Mouse (Mus musculus): Measurements from ENCODE around the gene Gm28053. TPM values are rescaled to one million over a fixed set of nuclear protein-coding genes. Genes with fewer than 3 reads are reported as not detected.

Gm28053 gene
- total and polyA plus RNA-seq, 3 experiments = not detected

DNA sequence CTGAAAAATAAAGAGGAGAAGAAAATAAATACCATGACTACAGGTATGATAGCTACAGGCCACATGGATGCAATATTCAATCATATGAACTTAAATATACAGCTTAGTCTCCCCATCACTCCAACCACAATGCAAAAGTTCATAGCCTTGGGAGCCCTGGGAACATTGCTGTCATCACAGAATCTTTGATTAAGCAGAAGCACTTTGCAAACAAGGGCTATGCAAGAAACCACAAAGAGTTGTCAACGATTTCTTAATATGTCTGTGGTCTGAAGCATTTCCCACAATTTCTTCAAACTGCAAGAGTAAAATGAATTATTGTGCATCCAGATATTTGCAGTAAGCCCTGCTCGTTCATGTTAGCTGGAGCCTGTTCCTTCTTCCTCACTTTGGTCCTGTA lies 18.6 kb downstream of the Gm28053 start:
- Histone ChIP-seq H3K9me3 (replicated peaks) (no peaks in the 10 kb centered on the region), H3K27me3 (ENCODE audit: insufficient read depth, low read length) (peaks cover 3% of the 10 kb centered on the region; the same call in 1 of the 2 replicates), H3K36me3 (replicated peaks) (no peaks in the 10 kb centered on the region), H3K4me3 (ENCODE audit: low read depth, low read length) (no peak overlapping the region), H3K4me1 (ENCODE audit: insufficient read depth, low read depth, low read length) (no peaks in the 10 kb centered on the region)
- DNase-seq (ENCODE audit: low spot score) (no peak), ATAC-seq (ENCODE audit: extremely low read depth, insufficient number of reproducible peaks, low FRiP score, poor library complexity, severe bottlenecking) (no peak)
- TF ChIP-seq GATA1 (IDR thresholded peaks at IDR 0.05; ENCODE audit: borderline replicate concordance, low read length) = no peak
- no peak for TF ChIP-seq TAL1 (conservative IDR thresholded peaks at IDR 0.05; ENCODE audit: low read depth, low read length)
- TF ChIP-seq CTCF (IDR thresholded peaks at IDR 0.05; ENCODE audit: low read depth, low read length) = no peak
- TF ChIP-seq GATA2 (IDR thresholded peaks at IDR 0.05; ENCODE audit: borderline replicate concordance, low read depth, low read length) = no peak
- no peak for TF ChIP-seq POLR2AphosphoS5 (IDR thresholded peaks at IDR 0.05; ENCODE audit: insufficient replicate concordance, low read depth, low read length)

DNA sequence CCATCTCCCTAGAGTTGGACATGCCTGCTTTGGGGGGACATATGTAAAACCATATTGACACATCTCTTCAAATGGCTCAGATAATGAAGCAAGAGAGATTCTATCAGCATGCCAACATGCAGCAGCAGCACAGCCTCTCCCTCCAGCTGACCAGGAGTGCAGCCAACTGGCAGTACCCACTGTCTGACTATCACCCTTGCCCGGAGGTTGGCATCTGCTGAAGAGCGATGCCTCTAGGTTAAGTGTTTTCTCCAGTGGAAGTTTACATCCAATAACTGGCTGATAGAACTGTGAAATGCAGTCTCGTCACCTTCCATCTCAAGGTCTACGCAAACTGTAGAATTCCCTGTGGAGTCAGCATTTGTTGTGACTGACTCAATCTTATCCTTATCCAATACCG lies 19.3 kb downstream of the Gm28053 start:
- Histone ChIP-seq H3K4me3 (ENCODE audit: low read depth, low read length) (no peak overlapping the region), H3K27me3 (ENCODE audit: insufficient read depth, low read length) (peaks cover 7% of the 10 kb centered on the region; the same call in 1 of the 2 replicates), H3K4me1 (ENCODE audit: insufficient read depth, low read depth, low read length) (no peaks in the 10 kb centered on the region), H3K36me3 (replicated peaks) (no peaks in the 10 kb centered on the region), H3K9me3 (replicated peaks) (no peaks in the 10 kb centered on the region)
- DNase-seq (ENCODE audit: low spot score) = no peak
- ATAC-seq (ENCODE audit: extremely low read depth, insufficient number of reproducible peaks, low FRiP score, poor library complexity, severe bottlenecking) = no peak
- TF ChIP-seq GATA1 (IDR thresholded peaks at IDR 0.05; ENCODE audit: borderline replicate concordance, low read length) = no peak
- TF ChIP-seq TAL1 (conservative IDR thresholded peaks at IDR 0.05; ENCODE audit: low read depth, low read length) = no peak
- no peak for TF ChIP-seq POLR2AphosphoS5 (IDR thresholded peaks at IDR 0.05; ENCODE audit: insufficient replicate concordance, low read depth, low read length)
- TF ChIP-seq CTCF (IDR thresholded peaks at IDR 0.05; ENCODE audit: low read depth, low read length) = no peak
- no peak for TF ChIP-seq GATA2 (IDR thresholded peaks at IDR 0.05; ENCODE audit: borderline replicate concordance, low read depth, low read length)

DNA sequence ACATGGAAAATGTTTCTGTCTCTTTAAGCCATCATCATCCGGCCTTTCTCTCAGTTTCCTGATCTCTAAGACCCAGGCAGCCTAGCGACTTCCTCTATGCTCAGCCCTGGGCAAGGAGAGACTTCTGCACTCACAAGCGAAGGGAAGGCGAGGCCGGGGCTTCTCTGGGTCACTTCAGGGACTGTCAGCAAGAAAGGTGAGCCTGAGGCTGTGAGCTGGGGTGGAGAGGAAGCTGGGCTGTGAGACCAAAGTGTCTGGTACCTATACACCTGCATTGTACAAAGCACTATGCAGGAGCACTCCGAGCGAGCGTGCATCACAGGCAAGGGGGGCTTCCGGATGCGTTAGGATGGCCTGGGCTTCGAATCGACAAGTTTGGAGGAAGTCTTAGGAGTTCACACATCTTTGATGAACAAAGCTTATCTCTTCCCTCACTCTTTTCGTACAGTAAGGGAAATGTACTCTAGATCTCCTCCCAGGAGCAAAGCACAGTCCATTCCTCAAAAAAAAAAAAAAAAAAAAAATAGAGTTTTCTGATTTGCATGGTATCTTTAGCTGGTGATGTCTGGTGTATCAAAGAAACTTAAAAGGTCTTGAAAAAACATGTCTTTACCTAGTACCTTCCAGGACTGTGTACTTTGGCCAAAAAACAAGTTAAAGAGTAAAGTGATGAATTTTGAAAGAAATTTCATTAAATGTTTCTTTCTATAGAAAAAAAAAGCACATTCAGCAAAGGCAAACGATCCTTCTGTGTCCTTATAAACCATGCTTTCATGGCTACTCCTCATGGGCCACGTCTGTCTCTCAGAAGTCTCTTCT lies 20.8 kb downstream of the Gm28053 start, which contains the start of gene Gimap1:
Gimap1 (plus strand) TSS at position 94 of the 819 bp plus-strand sequence.
- no peak for ATAC-seq (ENCODE audit: extremely low read depth, insufficient number of reproducible peaks, low FRiP score, poor library complexity, severe bottlenecking)
- peaks cover 11% of the 10 kb centered on the region; the same call in 1 of the 2 replicates for H3K27me3 ChIP-seq (ENCODE audit: insufficient read depth, low read length)
- DNase-seq (ENCODE audit: low spot score) = no peak
- H3K9me3 ChIP-seq (replicated peaks) = no peaks in the 10 kb centered on the region
- H3K4me1 ChIP-seq (ENCODE audit: insufficient read depth, low read depth, low read length) = no peaks in the 10 kb centered on the region
- H3K4me3 ChIP-seq (ENCODE audit: low read depth, low read length) = no peak within 1 kb of the TSS
- no peaks in the 10 kb centered on the region for H3K36me3 ChIP-seq (replicated peaks)
- TF ChIP-seq TAL1 (conservative IDR thresholded peaks at IDR 0.05; ENCODE audit: low read depth, low read length) (no peak), POLR2AphosphoS5 (IDR thresholded peaks at IDR 0.05; ENCODE audit: insufficient replicate concordance, low read depth, low read length) (no peak), GATA1 (IDR thresholded peaks at IDR 0.05; ENCODE audit: borderline replicate concordance, low read length) (no peak), CTCF (IDR thresholded peaks at IDR 0.05; ENCODE audit: low read depth, low read length) (no peak), GATA2 (IDR thresholded peaks at IDR 0.05; ENCODE audit: borderline replicate concordance, low read depth, low read length) (no peak)

DNA sequence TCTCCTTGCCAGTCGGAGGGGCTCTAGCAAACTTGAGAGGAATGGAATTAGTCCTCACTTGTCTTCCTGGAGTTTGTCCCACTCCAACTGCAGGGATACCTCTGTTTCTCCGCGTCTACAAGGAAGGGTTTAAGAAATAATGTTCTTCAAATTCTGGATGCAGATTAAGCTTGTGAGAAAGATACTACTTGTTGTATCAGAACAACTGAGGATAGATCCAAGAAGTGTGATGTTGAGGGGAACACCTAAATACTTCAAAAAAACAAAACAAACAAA lies 21.3 kb downstream of the Gm28053 start:
- H3K4me3 ChIP-seq (ENCODE audit: low read depth, low read length) = no peak overlapping the region
- ATAC-seq (ENCODE audit: extremely low read depth, insufficient number of reproducible peaks, low FRiP score, poor library complexity, severe bottlenecking) = no peak

DNA sequence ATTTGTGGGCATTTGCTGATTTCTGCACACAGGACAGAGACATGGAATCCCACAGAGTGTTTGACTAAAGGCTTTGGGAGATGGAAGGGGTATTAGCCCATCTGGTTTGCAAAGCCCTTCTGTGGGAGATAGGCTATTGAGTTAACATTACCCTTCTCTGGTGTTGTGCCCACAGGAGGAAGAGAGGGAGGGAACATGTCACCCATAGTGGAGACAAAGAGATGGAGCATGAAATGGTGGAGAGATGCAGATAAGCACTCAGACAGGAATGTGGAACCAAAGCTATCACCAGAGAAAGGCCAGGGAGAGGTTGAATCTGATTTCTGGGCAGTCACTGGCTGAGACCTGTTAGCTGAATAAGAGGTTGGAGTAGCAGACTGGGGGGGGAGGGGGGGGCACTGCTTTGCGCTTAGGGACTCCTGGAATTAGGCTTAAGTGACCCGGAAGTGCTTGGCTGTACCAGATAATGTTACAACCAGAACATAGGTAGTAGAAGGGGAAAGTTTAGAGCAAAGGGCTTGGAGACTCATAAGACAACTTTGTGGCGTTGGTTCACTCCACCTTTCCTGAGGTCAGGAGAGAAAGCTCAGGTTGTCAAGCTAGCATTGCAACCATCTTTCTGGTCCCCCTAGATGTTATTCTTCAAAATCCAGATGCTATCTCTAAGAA lies 22.2 kb downstream of the Gm28053 start:
- DNase-seq (ENCODE audit: low spot score) (no peak), ATAC-seq (ENCODE audit: extremely low read depth, insufficient number of reproducible peaks, low FRiP score, poor library complexity, severe bottlenecking) (no peak)
- H3K4me3 ChIP-seq (ENCODE audit: low read depth, low read length) = no peak overlapping the region
- no peaks in the 10 kb centered on the region for H3K9me3 ChIP-seq (replicated peaks)
- peaks cover 11% of the 10 kb centered on the region; the same call in 1 of the 2 replicates for H3K27me3 ChIP-seq (ENCODE audit: insufficient read depth, low read length)
- H3K4me1 ChIP-seq (ENCODE audit: insufficient read depth, low read depth, low read length) = no peaks in the 10 kb centered on the region
- no peaks in the 10 kb centered on the region for H3K36me3 ChIP-seq (replicated peaks)
- no peak for TF ChIP-seq TAL1 (conservative IDR thresholded peaks at IDR 0.05; ENCODE audit: low read depth, low read length)
- no peak for TF ChIP-seq GATA1 (IDR thresholded peaks at IDR 0.05; ENCODE audit: borderline replicate concordance, low read length)
- TF ChIP-seq GATA2 (IDR thresholded peaks at IDR 0.05; ENCODE audit: borderline replicate concordance, low read depth, low read length) = no peak
- TF ChIP-seq CTCF (IDR thresholded peaks at IDR 0.05; ENCODE audit: low read depth, low read length) = no peak
- TF ChIP-seq POLR2AphosphoS5 (IDR thresholded peaks at IDR 0.05; ENCODE audit: insufficient replicate concordance, low read depth, low read length) = no peak

More for the DNA sequence above, 21.3 kb downstream of the Gm28053 start:
- TF ChIP-seq POLR2AphosphoS5 (IDR thresholded peaks at IDR 0.05; ENCODE audit: insufficient replicate concordance, low read depth, low read length) = no peak
- TF ChIP-seq CTCF (IDR thresholded peaks at IDR 0.05; ENCODE audit: low read depth, low read length) = no peak
- no peak for TF ChIP-seq GATA1 (IDR thresholded peaks at IDR 0.05; ENCODE audit: borderline replicate concordance, low read length)
- no peak for TF ChIP-seq TAL1 (conservative IDR thresholded peaks at IDR 0.05; ENCODE audit: low read depth, low read length)
- no peak for TF ChIP-seq GATA2 (IDR thresholded peaks at IDR 0.05; ENCODE audit: borderline replicate concordance, low read depth, low read length)
- no peak for DNase-seq (ENCODE audit: low spot score)
- Histone ChIP-seq H3K9me3 (replicated peaks) (no peaks in the 10 kb centered on the region), H3K4me1 (ENCODE audit: insufficient read depth, low read depth, low read length) (no peaks in the 10 kb centered on the region), H3K36me3 (replicated peaks) (no peaks in the 10 kb centered on the region), H3K27me3 (ENCODE audit: insufficient read depth, low read length) (peaks cover 11% of the 10 kb centered on the region; the same call in 1 of the 2 replicates)

DNA sequence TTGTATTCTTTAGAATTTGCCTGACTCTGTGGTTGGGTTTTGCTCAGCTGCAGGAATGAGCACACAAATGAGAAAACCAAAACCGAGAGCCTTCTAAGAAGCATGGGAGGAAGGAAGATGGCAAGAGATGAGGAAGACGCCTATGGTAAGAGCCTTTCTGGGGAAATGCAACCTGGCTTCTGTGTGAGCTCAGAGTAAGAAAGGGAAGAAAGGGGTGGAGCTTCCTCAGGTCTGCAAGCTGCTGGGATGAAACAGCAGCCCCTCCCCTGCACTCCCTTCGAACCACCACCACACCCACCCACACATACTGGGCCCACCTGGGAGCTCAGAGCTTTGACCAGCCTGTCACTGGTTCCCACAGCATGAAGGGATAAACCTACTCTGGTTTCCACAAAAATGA lies 22.9 kb downstream of the Gm28053 start:
- Histone ChIP-seq H3K4me1 (ENCODE audit: insufficient read depth, low read depth, low read length) (no peaks in the 10 kb centered on the region), H3K9me3 (replicated peaks) (no peaks in the 10 kb centered on the region), H3K27me3 (ENCODE audit: insufficient read depth, low read length) (peaks cover 14% of the 10 kb centered on the region; the same call in 1 of the 2 replicates), H3K36me3 (replicated peaks) (no peaks in the 10 kb centered on the region), H3K4me3 (ENCODE audit: low read depth, low read length) (no peak overlapping the region)
- ATAC-seq (ENCODE audit: extremely low read depth, insufficient number of reproducible peaks, low FRiP score, poor library complexity, severe bottlenecking) = no peak
- TF ChIP-seq CTCF (IDR thresholded peaks at IDR 0.05; ENCODE audit: low read depth, low read length) = no peak
- no peak for TF ChIP-seq POLR2AphosphoS5 (IDR thresholded peaks at IDR 0.05; ENCODE audit: insufficient replicate concordance, low read depth, low read length)
- no peak for TF ChIP-seq GATA2 (IDR thresholded peaks at IDR 0.05; ENCODE audit: borderline replicate concordance, low read depth, low read length)
- no peak for TF ChIP-seq TAL1 (conservative IDR thresholded peaks at IDR 0.05; ENCODE audit: low read depth, low read length)
- TF ChIP-seq GATA1 (IDR thresholded peaks at IDR 0.05; ENCODE audit: borderline replicate concordance, low read length) = no peak
- DNase-seq (ENCODE audit: low spot score) = no peak
